Mouse (Mus musculus): ENCODE data around the gene Gm20388. TPM values are rescaled to one million over a fixed set of nuclear protein-coding genes. Genes with fewer than 3 reads are reported as not detected.

Gm20388 gene
- total and polyA plus RNA-seq, 3 experiments, result 0.02 to 0.05 TPM; not detected in 1

DNA sequence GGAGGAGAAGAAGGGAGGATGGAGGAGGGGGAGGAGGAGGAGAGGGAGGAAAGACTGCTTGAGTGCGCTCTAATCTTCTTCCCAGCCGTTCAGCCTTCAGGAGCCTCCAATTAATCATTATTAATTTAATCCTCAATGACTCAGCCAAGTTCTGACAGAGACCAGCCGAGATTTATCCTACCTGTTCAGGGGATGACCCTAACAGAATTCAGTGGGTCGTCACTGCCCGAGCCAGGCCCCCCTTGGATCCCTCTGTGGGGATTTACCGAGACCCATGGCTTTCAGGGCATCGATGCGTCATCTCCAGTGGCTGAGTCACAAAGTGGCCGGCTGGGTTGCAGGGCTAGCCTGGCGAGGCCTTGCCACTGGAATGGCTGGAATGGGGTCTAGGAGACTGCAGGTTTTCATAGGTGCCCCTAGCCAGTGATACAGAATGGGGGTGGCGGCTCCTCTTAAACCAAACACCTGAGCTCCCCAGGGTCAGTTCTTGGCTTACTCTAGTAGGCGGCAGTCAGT, 407.9 kb downstream of the Gm20388 start:
- DNase-seq (ENCODE audit: low spot score) (no peak), ATAC-seq (ENCODE audit: extremely low read depth, insufficient number of reproducible peaks, low FRiP score, poor library complexity, severe bottlenecking) (no peak)
- H3K36me3 ChIP-seq (replicated peaks), result no peaks in the 10 kb centered on the region
- no peak for TF ChIP-seq GATA1 (IDR thresholded peaks at IDR 0.05; ENCODE audit: borderline replicate concordance, low read length)
- TF ChIP-seq POLR2AphosphoS5 (IDR thresholded peaks at IDR 0.05; ENCODE audit: insufficient replicate concordance, low read depth, low read length), result no peak
- TF ChIP-seq GATA2 (IDR thresholded peaks at IDR 0.05; ENCODE audit: borderline replicate concordance, low read depth, low read length), result no peak
- TF ChIP-seq TAL1 (conservative IDR thresholded peaks at IDR 0.05; ENCODE audit: low read depth, low read length), result no peak
- no peak for TF ChIP-seq CTCF (IDR thresholded peaks at IDR 0.05; ENCODE audit: low read depth, low read length)
- no peaks in the 10 kb centered on the region for H3K9me3 ChIP-seq (replicated peaks)
- peaks cover 44% of the 10 kb centered on the region for H3K27me3 ChIP-seq (ENCODE audit: insufficient read depth, low read length)
- no peaks in the 10 kb centered on the region for H3K4me1 ChIP-seq (ENCODE audit: insufficient read depth, low read depth, low read length)
- H3K4me3 ChIP-seq (ENCODE audit: low read depth, low read length), result no peak overlapping the region

DNA sequence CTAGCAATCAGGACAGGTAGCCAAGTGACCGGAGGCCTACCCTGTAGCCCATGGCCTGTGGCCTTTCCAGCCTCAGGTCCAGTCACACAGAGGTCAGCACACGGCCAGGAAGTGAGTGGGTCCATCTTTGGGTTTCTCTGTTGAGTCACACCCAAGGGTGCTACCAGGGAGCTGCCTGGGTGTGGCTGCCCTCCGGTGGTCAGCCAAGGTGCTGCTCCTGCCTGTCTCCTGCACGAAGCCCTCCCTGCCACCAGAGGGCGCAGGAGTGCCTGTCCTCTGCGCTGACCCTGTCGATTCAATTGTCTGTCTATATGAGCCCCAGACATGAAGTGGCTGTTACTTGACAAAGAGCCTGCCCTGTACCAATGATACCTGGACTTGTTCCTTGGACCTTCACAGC, 408.8 kb downstream of the Gm20388 start:
- DNase-seq (ENCODE audit: low spot score) (peak; percentile 56), ATAC-seq (ENCODE audit: extremely low read depth, insufficient number of reproducible peaks, low FRiP score, poor library complexity, severe bottlenecking) (peak; percentile 43; the same call in 1 of the 2 replicates)
- Histone ChIP-seq H3K27me3 (ENCODE audit: insufficient read depth, low read length) (peaks cover 46% of the 10 kb centered on the region), H3K4me1 (ENCODE audit: insufficient read depth, low read depth, low read length) (no peaks in the 10 kb centered on the region), H3K36me3 (replicated peaks) (no peaks in the 10 kb centered on the region), H3K4me3 (ENCODE audit: low read depth, low read length) (no peak overlapping the region), H3K9me3 (replicated peaks) (no peaks in the 10 kb centered on the region)
- TF ChIP-seq GATA1 (IDR thresholded peaks at IDR 0.05; ENCODE audit: borderline replicate concordance, low read length) (no peak), CTCF (IDR thresholded peaks at IDR 0.05; ENCODE audit: low read depth, low read length) (peak; percentile 99), GATA2 (IDR thresholded peaks at IDR 0.05; ENCODE audit: borderline replicate concordance, low read depth, low read length) (no peak)

GRCm38 (mm10) chr8:120320146-120320545, 409.5 kb downstream of the Gm20388 start:
- no peaks in the 10 kb centered on the region for H3K4me1 ChIP-seq (ENCODE audit: insufficient read depth, low read depth, low read length)

DNA sequence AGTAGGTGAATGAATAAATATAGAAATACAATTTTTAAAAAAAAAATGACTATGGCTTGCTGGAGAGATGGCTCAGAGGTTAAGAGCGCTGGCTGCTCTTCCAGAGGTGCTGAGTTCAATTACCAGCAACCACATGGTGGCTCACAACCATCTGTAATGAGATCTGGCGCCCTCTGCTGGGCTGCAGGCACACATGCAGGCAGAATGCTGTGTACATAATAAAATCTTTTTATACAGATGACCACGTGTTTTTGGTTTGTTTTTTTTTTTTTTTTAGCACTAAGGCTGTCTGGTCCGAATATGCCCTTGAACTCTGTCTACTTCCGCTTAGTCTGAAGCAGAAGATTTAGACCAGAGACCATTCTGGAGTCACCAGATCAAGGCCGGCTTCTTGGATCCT, 411.1 kb downstream of the Gm20388 start:
- TF ChIP-seq TAL1 (conservative IDR thresholded peaks at IDR 0.05; ENCODE audit: low read depth, low read length), result no peak
- TF ChIP-seq CTCF (IDR thresholded peaks at IDR 0.05; ENCODE audit: low read depth, low read length), result peak; percentile 31
- H3K36me3 ChIP-seq (replicated peaks), result no peaks in the 10 kb centered on the region
- H3K9me3 ChIP-seq (replicated peaks), result no peaks in the 10 kb centered on the region
- H3K4me3 ChIP-seq (ENCODE audit: low read depth, low read length), result no peak overlapping the region
- DNase-seq (ENCODE audit: low spot score), result no peak
- H3K27me3 ChIP-seq (ENCODE audit: insufficient read depth, low read length), result peaks cover 51% of the 10 kb centered on the region
- H3K4me1 ChIP-seq (ENCODE audit: insufficient read depth, low read depth, low read length), result 0 out of 2 replicates have a peak, but pooled peaks cover 4% of the 10 kb centered on the region
- no peak for ATAC-seq (ENCODE audit: extremely low read depth, insufficient number of reproducible peaks, low FRiP score, poor library complexity, severe bottlenecking)

More at GRCm38 (mm10) chr8:120320146-120320545, 409.5 kb downstream of the Gm20388 start:
- DNase-seq (ENCODE audit: low spot score), result no peak
- ATAC-seq (ENCODE audit: extremely low read depth, insufficient number of reproducible peaks, low FRiP score, poor library complexity, severe bottlenecking), result no peak
- H3K27me3 ChIP-seq (ENCODE audit: insufficient read depth, low read length), result peaks cover 50% of the 10 kb centered on the region
- H3K9me3 ChIP-seq (replicated peaks), result no peaks in the 10 kb centered on the region
- no peak overlapping the region for H3K4me3 ChIP-seq (ENCODE audit: low read depth, low read length)
- no peak for TF ChIP-seq TAL1 (conservative IDR thresholded peaks at IDR 0.05; ENCODE audit: low read depth, low read length)
- TF ChIP-seq GATA1 (IDR thresholded peaks at IDR 0.05; ENCODE audit: borderline replicate concordance, low read length), result no peak
- TF ChIP-seq CTCF (IDR thresholded peaks at IDR 0.05; ENCODE audit: low read depth, low read length), result no peak
- no peak for TF ChIP-seq GATA2 (IDR thresholded peaks at IDR 0.05; ENCODE audit: borderline replicate concordance, low read depth, low read length)
- no peak for TF ChIP-seq POLR2AphosphoS5 (IDR thresholded peaks at IDR 0.05; ENCODE audit: insufficient replicate concordance, low read depth, low read length)
- no peaks in the 10 kb centered on the region for H3K36me3 ChIP-seq (replicated peaks)

- Histone ChIP-seq H3K4me1 (ENCODE audit: insufficient read depth, low read depth, low read length) (0 out of 2 replicates have a peak, but pooled peaks cover 4% of the 10 kb centered on the region), H3K9me3 (replicated peaks) (no peaks in the 10 kb centered on the region), H3K27me3 (ENCODE audit: insufficient read depth, low read length) (peaks cover 48% of the 10 kb centered on the region), H3K36me3 (replicated peaks) (no peaks in the 10 kb centered on the region), H3K4me3 (ENCODE audit: low read depth, low read length) (no peak overlapping the region)
- no peak for ATAC-seq (ENCODE audit: extremely low read depth, insufficient number of reproducible peaks, low FRiP score, poor library complexity, severe bottlenecking)
- no peak for TF ChIP-seq GATA2 (IDR thresholded peaks at IDR 0.05; ENCODE audit: borderline replicate concordance, low read depth, low read length)
- DNase-seq (ENCODE audit: low spot score), result no peak
Measured at GRCm38 (mm10) chr8:120322956-120323448, 412.4 kb downstream of the Gm20388 start.

- no peak overlapping the region for H3K4me3 ChIP-seq (ENCODE audit: low read depth, low read length)
- no peaks in the 10 kb centered on the region for H3K9me3 ChIP-seq (replicated peaks)
- TF ChIP-seq POLR2AphosphoS5 (IDR thresholded peaks at IDR 0.05; ENCODE audit: insufficient replicate concordance, low read depth, low read length), result no peak
- TF ChIP-seq GATA2 (IDR thresholded peaks at IDR 0.05; ENCODE audit: borderline replicate concordance, low read depth, low read length), result no peak
- TF ChIP-seq CTCF (IDR thresholded peaks at IDR 0.05; ENCODE audit: low read depth, low read length), result no peak
- no peak for TF ChIP-seq TAL1 (conservative IDR thresholded peaks at IDR 0.05; ENCODE audit: low read depth, low read length)
- no peak for TF ChIP-seq GATA1 (IDR thresholded peaks at IDR 0.05; ENCODE audit: borderline replicate concordance, low read length)
- no peak for ATAC-seq (ENCODE audit: extremely low read depth, insufficient number of reproducible peaks, low FRiP score, poor library complexity, severe bottlenecking)
- DNase-seq (ENCODE audit: low spot score), result no peak
- H3K27me3 ChIP-seq (ENCODE audit: insufficient read depth, low read length), result peaks cover 58% of the 10 kb centered on the region
- H3K36me3 ChIP-seq (replicated peaks), result no peaks in the 10 kb centered on the region
- H3K4me1 ChIP-seq (ENCODE audit: insufficient read depth, low read depth, low read length), result 0 out of 2 replicates have a peak, but pooled peaks cover 4% of the 10 kb centered on the region
Measured at GRCm38 (mm10) chr8:120324555-120324954, 413.9 kb downstream of the Gm20388 start.

Data from G1E (cell line).